Mouse (Mus musculus) lung, embryonic 14.5 days (tissue): ENCODE results near the gene Ubxn10. TPM values are rescaled to one million over a fixed set of nuclear protein-coding genes. Genes with fewer than 3 reads are reported as not detected.

Experiments
- ATAC-seq: fragments of 200-750 bp; cut with Nextera tagmentation; 2 replicates; pipeline ENCODE4 v1.8.0; 2017; ENCODE audit warnings: mild to moderate bottlenecking, moderate TSS enrichment, moderate library complexity; ENCODE audit not compliant: insufficient read depth
- DNase-seq: peaks from one replicate; pipeline ENCODE4 v3.0.0-alpha.2; 2015
- H3K27ac ChIP-seq: fragments of 300-500 bp; sonication (generic); 2 replicates; pipeline ENCODE4 v1.5.1; 2014; ENCODE audit warnings: low read depth, mild to moderate bottlenecking, moderate library complexity
- H3K27me3 ChIP-seq: fragments of 300-500 bp; sonication (generic); 2 replicates; pipeline ENCODE4 v1.6.1; 2014; ENCODE audit warnings: low read length, control low read depth; ENCODE audit not compliant: insufficient read depth
- H3K36me3 ChIP-seq: fragments of 300-500 bp; sonication (generic); 2 replicates; pipeline ENCODE4 v1.6.1; 2014; ENCODE audit warnings: control low read depth; ENCODE audit not compliant: insufficient read depth
- H3K4me1 ChIP-seq: fragments of 300-500 bp; sonication (generic); 2 replicates; pipeline ENCODE4 v1.6.1; 2014; ENCODE audit warnings: antibody characterized with exemption, control low read depth; ENCODE audit not compliant: insufficient read depth
- H3K4me2 ChIP-seq: fragments of 300-500 bp; sonication (generic); 2 replicates; pipeline ENCODE4 v1.6.1; 2014; ENCODE audit warnings: mild to moderate bottlenecking
- H3K4me3 ChIP-seq: fragments of 300-500 bp; sonication (generic); 2 replicates; pipeline ENCODE4 v1.5.1; 2014; ENCODE audit warnings: low read depth, low read length
- H3K9ac ChIP-seq: fragments of 300-500 bp; sonication (generic); 2 replicates; pipeline ENCODE4 v1.6.1; 2014
- H3K9me3 ChIP-seq: fragments of 300-500 bp; sonication (generic); 2 replicates; pipeline ENCODE4 v1.6.1; 2016; ENCODE audit warnings: low read depth, low read length, control low read depth
- CTCF ChIP-seq: IDR thresholded peaks from 2 replicates; pipeline ENCODE4 v1.5.1; 2016; ENCODE audit warnings: antibody characterized with exemption, low read depth
- WGBS: fragments of 180-500 bp; shearing (Covaris S2); extraction: QIAGEN DNeasy Blood & Tissue Kit; methylation state at CpG from one replicate; pipeline ENCODE4 v1.1.7; 2014; 5-methylcytosine and 5-hydroxymethylcytosine counted together
- polyA plus RNA-seq: library from polyadenylated mRNA; unstranded; fragments of >200 nt; fragmentation: Nextera tagmentation; extraction: Ambion mirVana; gene quantifications from 2 replicates; pipeline ENCODE4 v1.2.1, GENCODE M21; 2014

Ubxn10 gene
- polyA plus RNA-seq, 1 experiment from 2014 or later, result 1.5 TPM

- no peak for TF ChIP-seq CTCF
- no peak overlapping the region for H3K4me2 ChIP-seq
- DNase-seq, result peak; percentile 72
- no peaks in the 10 kb centered on the region for H3K27me3 ChIP-seq
- ATAC-seq, result no peak
- 20% methylated on average over 16 of the region's 16 CpGs for WGBS
- no peak overlapping the region for H3K4me3 ChIP-seq
- no peaks in the 10 kb centered on the region for H3K36me3 ChIP-seq
- H3K27ac ChIP-seq, result no peak overlapping the region
- no peaks in the 10 kb centered on the region for H3K4me1 ChIP-seq
- no peaks in the 10 kb centered on the region for H3K9me3 ChIP-seq
- no peak overlapping the region for H3K9ac ChIP-seq
Observed at GRCm38 (mm10) chr4:138677579-138677978, 59.4 kb downstream of the Ubxn10 start.

- no peaks in the 10 kb centered on the region for H3K36me3 ChIP-seq
- no peak for TF ChIP-seq CTCF
- no peak overlapping the region for H3K4me2 ChIP-seq
- no peak overlapping the region for H3K9ac ChIP-seq
- WGBS, result 10% methylated on average over 16 of the region's 16 CpGs
- no peaks in the 10 kb centered on the region for H3K4me1 ChIP-seq
- peak; percentile 87 for DNase-seq
- ATAC-seq, result no peak
- no peak overlapping the region for H3K27ac ChIP-seq
- no peaks in the 10 kb centered on the region for H3K27me3 ChIP-seq
- no peaks in the 10 kb centered on the region for H3K9me3 ChIP-seq
- no peak overlapping the region for H3K4me3 ChIP-seq
Observed at GRCm38 (mm10) chr4:138676480-138676879, 60.5 kb downstream of the Ubxn10 start.

GRCm38 (mm10) chr4:138672160-138672559 lies 64.8 kb downstream of the Ubxn10 start:
- no peaks in the 10 kb centered on the region for H3K36me3 ChIP-seq
- H3K27me3 ChIP-seq, result no peaks in the 10 kb centered on the region
- no peaks in the 10 kb centered on the region for H3K4me1 ChIP-seq
- H3K4me3 ChIP-seq, result no peak overlapping the region
- no peak overlapping the region for H3K27ac ChIP-seq
- H3K4me2 ChIP-seq, result no peak overlapping the region
- DNase-seq, result no peak
- WGBS, result 39% methylated on average over 4 of the region's 4 CpGs
- H3K9ac ChIP-seq, result no peak overlapping the region
- no peak for TF ChIP-seq CTCF
- no peak for ATAC-seq
- no peaks in the 10 kb centered on the region for H3K9me3 ChIP-seq

GRCm38 (mm10) chr4:138670093-138670889 lies 66.7 kb downstream of the Ubxn10 start:
- WGBS, result 66% methylated on average over 11 of the region's 11 CpGs
- ATAC-seq, result no peak
- TF ChIP-seq CTCF, result no peak

GRCm38 (mm10) chr4:138666521-138666920 lies 70.4 kb downstream of the Ubxn10 start:
- Histone ChIP-seq H3K9me3 (no peaks in the 10 kb centered on the region), H3K4me2 (no peak overlapping the region), H3K36me3 (no peaks in the 10 kb centered on the region), H3K4me3 (no peak overlapping the region), H3K27me3 (no peaks in the 10 kb centered on the region), H3K27ac (no peak overlapping the region), H3K4me1 (no peaks in the 10 kb centered on the region), H3K9ac (no peak overlapping the region)
- DNase-seq, result no peak
- no peak for TF ChIP-seq CTCF
- ATAC-seq, result no peak
- WGBS, result 52% methylated on average over 10 of the region's 10 CpGs

More at GRCm38 (mm10) chr4:138670093-138670889, 66.7 kb downstream of the Ubxn10 start:
- no peaks in the 10 kb centered on the region for H3K27me3 ChIP-seq
- no peak overlapping the region for H3K9ac ChIP-seq
- no peak overlapping the region for H3K27ac ChIP-seq
- H3K4me3 ChIP-seq, result no peak overlapping the region
- H3K36me3 ChIP-seq, result no peaks in the 10 kb centered on the region
- H3K4me1 ChIP-seq, result no peaks in the 10 kb centered on the region
- H3K4me2 ChIP-seq, result no peak overlapping the region
- no peaks in the 10 kb centered on the region for H3K9me3 ChIP-seq
- no peak for DNase-seq

GRCm38 (mm10) chr4:138659936-138660602 lies 76.9 kb downstream of the Ubxn10 start:
- H3K4me1 ChIP-seq, result no peaks in the 10 kb centered on the region
- no peak overlapping the region for H3K4me3 ChIP-seq
- no peak overlapping the region for H3K4me2 ChIP-seq
- no peak for TF ChIP-seq CTCF
- DNase-seq (no peak), ATAC-seq (no peak)
- WGBS, result 71% methylated on average over 11 of the region's 11 CpGs
- H3K27me3 ChIP-seq, result no peaks in the 10 kb centered on the region
- H3K36me3 ChIP-seq, result no peaks in the 10 kb centered on the region
- no peak overlapping the region for H3K27ac ChIP-seq
- H3K9me3 ChIP-seq, result no peaks in the 10 kb centered on the region
- H3K9ac ChIP-seq, result no peak overlapping the region

Other genes with a start within 250 kb of the Ubxn10 start
- gene Vwa5b1, start 101.3 kb downstream of the Ubxn10 start, polyA plus RNA-seq, result 0.11 and 0.15 TPM in 2 replicates
- gene Pla2g2c, start 12.4 kb downstream of the Ubxn10 start, polyA plus RNA-seq, result 0.15 and 0.25 TPM in 2 replicates
- not detected in 2 replicates for gene Pla2g2f, start 20.5 kb upstream of the Ubxn10 start, polyA plus RNA-seq
- gene Pla2g2d, start 38.6 kb upstream of the Ubxn10 start, polyA plus RNA-seq, result 0.18 TPM in 1 of 2 replicates, not detected in the other
- gene Pla2g5, start 126.3 kb upstream of the Ubxn10 start, polyA plus RNA-seq, result 0.46 and 0.61 TPM in 2 replicates
- not detected in 2 replicates for gene Gm13030, start 136.8 kb upstream of the Ubxn10 start, polyA plus RNA-seq
- not detected in 2 replicates for gene Pla2g2e, start 140.8 kb upstream of the Ubxn10 start, polyA plus RNA-seq
- gene Otud3, start 176.8 kb upstream of the Ubxn10 start, polyA plus RNA-seq, result 3.0 and 3.2 TPM in 2 replicates
- gene Rnf186, start 229.9 kb upstream of the Ubxn10 start, polyA plus RNA-seq, result 0.24 and 0.69 TPM in 2 replicates
- gene Tmco4, start 235.7 kb upstream of the Ubxn10 start, polyA plus RNA-seq, result 2.6 and 3.7 TPM in 2 replicates